Mouse (Mus musculus): ENCODE measurements around the gene Rcsd1. TPM values are rescaled to one million over a fixed set of nuclear protein-coding genes. Genes with fewer than 3 reads are reported as not detected.
A peak's percentile ranks its signal among the peaks of the same experiment; 100 is the strongest.

Rcsd1 gene
- polyA plus RNA-seq, 1 experiment from 2014 or later: 22.9 TPM

DNA sequence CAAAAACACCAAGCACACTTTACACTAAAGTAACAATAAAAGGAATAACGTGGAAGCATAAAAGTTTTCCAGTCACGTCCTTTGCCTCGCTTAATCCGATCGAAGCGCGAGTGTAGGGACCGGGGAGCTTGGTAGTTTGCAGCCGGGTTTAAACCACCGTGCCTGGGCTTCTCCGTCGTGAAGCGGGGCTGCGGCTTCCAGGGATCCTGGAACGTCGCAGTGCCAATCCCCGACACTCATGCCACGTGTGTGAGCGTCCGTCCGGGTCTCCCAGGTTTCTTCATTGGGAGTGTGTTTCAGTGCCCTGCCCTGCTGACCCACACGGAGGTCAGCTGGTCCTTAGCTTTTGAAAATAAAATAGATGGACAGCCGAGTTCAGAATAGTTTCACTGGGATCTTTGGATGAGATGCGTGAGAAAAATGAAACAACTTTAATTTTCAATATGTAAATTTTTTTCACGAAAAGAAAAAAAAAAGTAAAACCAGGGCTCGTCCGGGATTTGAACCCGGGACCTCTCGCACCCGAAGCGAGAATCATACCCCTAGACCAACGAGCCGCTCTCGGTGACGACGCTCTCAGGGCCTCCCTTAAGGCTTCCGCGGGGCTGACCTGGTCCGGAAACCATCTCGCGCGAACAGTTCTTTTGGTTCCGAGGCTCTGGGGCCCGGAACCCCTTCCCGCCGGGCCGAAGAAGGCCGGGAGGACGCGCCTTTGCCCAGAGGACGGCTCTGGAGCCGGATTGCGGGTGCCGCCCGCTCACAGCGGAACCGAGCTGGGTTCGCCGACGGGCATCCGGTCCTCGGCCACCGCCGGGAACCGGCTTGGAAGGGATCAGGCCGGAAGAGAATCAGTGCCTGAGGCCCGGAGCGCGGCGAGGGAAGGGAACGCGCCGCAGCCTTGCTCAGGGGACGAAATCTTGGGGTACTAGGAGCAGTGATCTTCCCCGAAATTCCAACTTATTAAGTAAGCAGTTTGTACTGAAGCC is 67.5 kb downstream of the Rcsd1 start:
- Histone ChIP-seq H3K9ac (peak overlapping the region; percentile 94), H3K27me3 (ENCODE audit: insufficient read depth, low read length) (no peaks in the 10 kb centered on the region), H3K9me3 (ENCODE audit: low read depth, low read length) (no peaks in the 10 kb centered on the region), H3K36me3 (ENCODE audit: insufficient read depth) (no peaks in the 10 kb centered on the region), H3K27ac (ENCODE audit: low read depth) (peak overlapping the region; percentile 97), H3K4me1 (ENCODE audit: insufficient read depth) (no peaks in the 10 kb centered on the region), H3K4me2 (peak overlapping the region; percentile 73), H3K4me3 (ENCODE audit: low read depth, low read length) (peak overlapping the region; percentile 73)
- DNase-seq (peak; percentile 94), ATAC-seq (ENCODE audit: insufficient read depth) (peak; percentile 84)
- TF ChIP-seq CTCF (IDR thresholded peaks at IDR 0.05; ENCODE audit: low read depth): no peak
- WGBS: under 1% methylated on average over 75 of the region's 75 CpGs

DNA sequence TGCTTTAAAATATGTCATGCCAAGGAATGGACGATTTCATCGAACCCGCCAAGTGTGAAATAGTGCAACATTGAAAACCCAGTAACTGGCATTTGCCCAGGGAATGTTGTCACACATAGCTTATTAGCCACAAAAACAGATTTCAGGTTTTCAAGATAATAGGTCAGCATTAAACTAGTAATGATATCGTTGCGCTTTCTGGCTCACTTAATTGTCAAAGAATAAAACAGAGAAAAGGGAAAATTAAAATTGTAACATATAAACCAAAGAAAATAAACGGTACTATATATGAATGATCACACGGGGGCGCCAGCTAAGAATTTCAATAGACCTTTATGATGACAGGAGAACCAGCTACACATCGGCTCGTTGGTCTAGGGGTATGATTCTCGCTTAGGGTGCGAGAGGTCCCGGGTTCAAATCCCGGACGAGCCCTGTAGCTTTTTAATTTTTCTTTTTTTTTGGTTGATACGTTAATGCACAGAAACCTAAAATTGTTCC is 68.2 kb downstream of the Rcsd1 start:
- peak overlapping the region; percentile 73 for H3K4me3 ChIP-seq (ENCODE audit: low read depth, low read length)
- 6% methylated on average over 16 of the region's 16 CpGs for WGBS
- ATAC-seq (ENCODE audit: insufficient read depth) (peak; percentile 45), DNase-seq (peak; percentile 91)
- H3K9me3 ChIP-seq (ENCODE audit: low read depth, low read length): no peaks in the 10 kb centered on the region
- peak overlapping the region; percentile 68 for H3K9ac ChIP-seq
- H3K4me1 ChIP-seq (ENCODE audit: insufficient read depth): no peaks in the 10 kb centered on the region
- H3K36me3 ChIP-seq (ENCODE audit: insufficient read depth): no peaks in the 10 kb centered on the region
- H3K4me2 ChIP-seq: peak overlapping the region; percentile 73
- TF ChIP-seq CTCF (IDR thresholded peaks at IDR 0.05; ENCODE audit: low read depth): peak; percentile 78
- H3K27me3 ChIP-seq (ENCODE audit: insufficient read depth, low read length): no peaks in the 10 kb centered on the region
- H3K27ac ChIP-seq (ENCODE audit: low read depth): peak overlapping the region; percentile 87; the same call in 1 of the 2 replicates

DNA sequence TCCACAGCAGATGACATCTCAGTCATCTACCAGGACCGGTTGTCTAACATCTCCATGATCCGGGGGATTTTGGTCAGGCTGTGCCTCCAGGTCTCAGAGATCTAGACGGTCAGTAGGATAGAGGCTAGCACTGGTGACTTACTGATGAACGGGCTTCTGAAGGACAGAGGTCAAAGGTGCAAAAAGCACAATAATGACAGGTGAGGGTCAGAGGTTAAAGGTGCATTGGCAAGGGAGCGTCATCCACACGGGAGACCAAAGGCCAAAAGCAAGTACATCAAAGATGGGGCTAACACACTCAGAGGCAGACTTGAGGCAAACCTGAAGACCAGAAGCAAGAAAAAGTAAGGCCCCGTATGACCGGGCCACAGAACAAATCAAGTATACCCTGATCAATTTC is 73.3 kb downstream of the Rcsd1 start:
- Histone ChIP-seq H3K9ac (no peak overlapping the region), H3K27me3 (ENCODE audit: insufficient read depth, low read length) (no peaks in the 10 kb centered on the region), H3K36me3 (ENCODE audit: insufficient read depth) (no peaks in the 10 kb centered on the region), H3K4me2 (no peak overlapping the region), H3K9me3 (ENCODE audit: low read depth, low read length) (no peaks in the 10 kb centered on the region), H3K4me1 (ENCODE audit: insufficient read depth) (peaks cover 10% of the 10 kb centered on the region; the same call in 1 of the 2 replicates), H3K27ac (ENCODE audit: low read depth) (no peak overlapping the region), H3K4me3 (ENCODE audit: low read depth, low read length) (no peak overlapping the region)
- no peak for TF ChIP-seq CTCF (IDR thresholded peaks at IDR 0.05; ENCODE audit: low read depth)
- 72% methylated on average over 8 of the region's 8 CpGs for WGBS
- ATAC-seq (ENCODE audit: insufficient read depth) (no peak), DNase-seq (no peak)

DNA sequence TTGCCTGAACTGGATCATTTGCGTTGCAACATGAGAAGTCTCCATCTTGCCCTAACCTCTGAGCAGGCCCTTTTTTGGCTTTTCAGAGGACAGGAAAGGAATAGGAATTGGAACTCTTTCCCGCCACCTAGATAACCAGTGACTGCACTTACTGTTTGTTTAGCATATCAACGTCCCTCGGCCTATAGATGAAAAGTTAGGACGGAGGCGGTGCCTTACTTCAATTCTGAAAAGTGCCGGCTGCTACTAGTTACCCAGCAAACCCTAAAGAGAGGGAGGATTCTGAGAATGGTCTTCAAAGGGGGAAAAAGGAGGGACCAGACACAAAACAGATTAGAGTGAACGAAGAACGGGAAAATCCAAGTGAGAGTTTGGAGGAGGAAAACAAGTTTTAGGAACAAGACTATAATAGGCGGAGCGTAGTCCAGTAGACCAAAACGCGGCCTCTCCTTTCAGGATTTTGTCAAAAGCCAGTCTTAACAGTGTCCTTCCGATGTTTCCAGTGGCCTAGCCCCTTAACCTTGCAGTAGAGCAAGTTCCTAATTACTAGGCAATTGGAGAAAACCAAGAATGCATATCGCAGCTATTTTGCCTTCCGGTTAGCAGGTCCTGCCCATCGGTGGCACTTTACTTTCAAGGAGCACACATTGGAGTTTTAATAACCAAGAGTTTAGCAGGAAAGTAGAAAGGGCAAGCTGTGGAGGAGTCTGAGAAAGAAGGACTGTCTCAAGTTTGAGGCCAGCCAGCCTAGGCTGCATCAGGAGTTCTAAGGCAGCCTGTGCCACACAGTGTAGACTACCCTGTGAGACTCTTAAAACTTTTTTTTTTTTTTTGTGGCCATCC is 74.3 kb downstream of the Rcsd1 start:
- H3K4me3 ChIP-seq (ENCODE audit: low read depth, low read length): peak overlapping the region; percentile 81
- peaks cover 14% of the 10 kb centered on the region for H3K4me1 ChIP-seq (ENCODE audit: insufficient read depth)
- H3K4me2 ChIP-seq: peak overlapping the region; percentile 64
- WGBS: 20% methylated on average over 17 of the region's 17 CpGs
- no peaks in the 10 kb centered on the region for H3K9me3 ChIP-seq (ENCODE audit: low read depth, low read length)
- peak overlapping the region; percentile 98 for H3K27ac ChIP-seq (ENCODE audit: low read depth)
- ATAC-seq (ENCODE audit: insufficient read depth) (peak; percentile 8), DNase-seq (peak; percentile 81)
- TF ChIP-seq CTCF (IDR thresholded peaks at IDR 0.05; ENCODE audit: low read depth): no peak
- no peaks in the 10 kb centered on the region for H3K36me3 ChIP-seq (ENCODE audit: insufficient read depth)
- peak overlapping the region; percentile 87 for H3K9ac ChIP-seq
- H3K27me3 ChIP-seq (ENCODE audit: insufficient read depth, low read length): no peaks in the 10 kb centered on the region

DNA sequence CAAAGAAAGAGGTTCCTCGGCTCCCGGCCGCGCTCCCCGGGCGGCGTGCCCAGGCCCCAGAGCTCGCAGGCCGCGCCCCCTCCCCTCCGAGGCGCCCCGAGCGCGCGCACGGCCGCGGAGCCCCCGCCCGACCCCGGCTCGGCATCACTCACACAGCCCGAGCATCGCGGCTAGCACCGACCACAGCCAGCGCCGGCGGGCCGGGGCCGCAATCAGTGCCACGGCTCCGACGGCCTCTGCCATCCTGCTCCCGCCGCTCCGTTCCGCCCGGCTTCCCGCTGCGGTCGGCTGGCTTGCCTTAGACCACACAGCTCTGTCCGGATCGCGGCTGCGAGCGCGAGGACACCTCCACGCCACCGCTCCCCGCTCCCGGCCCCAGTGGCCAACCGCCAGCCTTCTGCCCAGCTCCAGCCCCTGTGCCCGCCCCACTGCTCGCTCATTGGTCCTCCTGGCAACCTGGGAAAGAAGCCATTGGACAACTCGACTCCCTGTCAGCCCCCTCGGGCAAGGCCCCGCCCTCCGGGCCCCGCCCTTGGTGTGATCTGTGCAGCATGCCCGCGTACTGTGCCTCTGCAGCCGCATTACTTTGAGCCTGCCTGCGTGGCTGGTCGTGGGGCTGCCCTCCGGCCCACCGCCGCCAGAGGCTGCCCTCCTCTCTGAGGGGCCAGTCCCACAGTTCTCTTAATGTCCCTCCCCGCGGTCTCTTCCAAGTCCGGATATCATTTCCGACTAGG is 75.2 kb downstream of the Rcsd1 start, which contains the start of gene Mpzl1:
Gene Mpzl1 (minus strand): TSS at position 388 of the 734 bp plus-strand sequence.
- H3K27ac ChIP-seq (ENCODE audit: low read depth): peak within 1 kb of the TSS; percentile 98
- H3K4me2 ChIP-seq: peak within 1 kb of the TSS; percentile 64
- peak within 1 kb of the TSS; percentile 87 for H3K9ac ChIP-seq
- H3K27me3 ChIP-seq (ENCODE audit: insufficient read depth, low read length): no peaks in the 10 kb centered on the region
- H3K9me3 ChIP-seq (ENCODE audit: low read depth, low read length): no peaks in the 10 kb centered on the region
- DNase-seq: peak; percentile 99
- ATAC-seq (ENCODE audit: insufficient read depth): peak; percentile 98
- peak within 1 kb of the TSS; percentile 81 for H3K4me3 ChIP-seq (ENCODE audit: low read depth, low read length)
- peak; percentile 53 for TF ChIP-seq CTCF (IDR thresholded peaks at IDR 0.05; ENCODE audit: low read depth)
- peaks cover 24% of the 10 kb centered on the region for H3K4me1 ChIP-seq (ENCODE audit: insufficient read depth)
- no peaks in the 10 kb centered on the region for H3K36me3 ChIP-seq (ENCODE audit: insufficient read depth)
- under 1% methylated on average over 49 of the region's 73 CpGs for WGBS

DNA sequence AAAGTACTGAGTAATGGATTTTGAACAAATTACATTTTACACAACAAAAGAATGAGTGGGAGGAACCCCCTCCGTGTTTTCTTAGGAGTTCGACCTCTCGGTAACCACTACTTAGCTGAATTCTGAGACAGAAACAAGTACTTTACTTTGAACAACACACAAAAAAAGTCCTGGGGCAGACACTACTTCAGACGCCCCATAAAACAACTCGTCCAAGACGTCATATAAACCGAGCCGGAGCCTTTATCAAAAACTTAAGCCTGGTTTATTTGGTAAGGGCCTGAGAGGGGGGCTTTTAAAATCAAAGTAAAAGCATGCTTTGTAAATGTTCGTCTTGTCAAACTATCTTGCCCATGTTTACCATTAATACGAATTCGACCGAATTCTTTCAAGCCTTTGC is 76.2 kb downstream of the Rcsd1 start:
- H3K9ac ChIP-seq: peak overlapping the region; percentile 87
- peak overlapping the region; percentile 64 for H3K4me2 ChIP-seq
- peak overlapping the region; percentile 98; the same call in 1 of the 2 replicates for H3K27ac ChIP-seq (ENCODE audit: low read depth)
- DNase-seq: no peak
- no peaks in the 10 kb centered on the region for H3K36me3 ChIP-seq (ENCODE audit: insufficient read depth)
- peak overlapping the region; percentile 81 for H3K4me3 ChIP-seq (ENCODE audit: low read depth, low read length)
- no peak for ATAC-seq (ENCODE audit: insufficient read depth)
- no peaks in the 10 kb centered on the region for H3K27me3 ChIP-seq (ENCODE audit: insufficient read depth, low read length)
- WGBS: 2% methylated on average over 12 of the region's 12 CpGs
- peaks cover 25% of the 10 kb centered on the region for H3K4me1 ChIP-seq (ENCODE audit: insufficient read depth)
- no peaks in the 10 kb centered on the region for H3K9me3 ChIP-seq (ENCODE audit: low read depth, low read length)
- no peak for TF ChIP-seq CTCF (IDR thresholded peaks at IDR 0.05; ENCODE audit: low read depth)

Data from lung, embryonic 14.5 days (tissue).